Mouse (Mus musculus) neural tube, embryonic 15.5 days (tissue): ENCODE measurements at regions not wholly inside any gene's neighbourhood (a gene's known extent, or its start where the extent isn't known, plus 50 kb on each side); places are given as distances from the start of the nearest gene placed in this dataset.

ENCODE experiments used
- ATAC-seq: fragments of 200-750 bp; cut with Nextera tagmentation; 2 replicates; pipeline ENCODE4 v1.8.0; 2017; ENCODE audit warnings: mild to moderate bottlenecking, moderate TSS enrichment, moderate library complexity; ENCODE audit not compliant: low FRiP score
- H3K27ac ChIP-seq: fragments of 300-500 bp; sonication (generic); replicated peaks from 2 replicates; pipeline ENCODE4 v1.5.1; 2015; ENCODE audit warnings: mild to moderate bottlenecking, inconsistent platforms
- H3K27me3 ChIP-seq: fragments of 300-500 bp; sonication (generic); replicated peaks from 2 replicates; pipeline ENCODE4 v1.6.1; 2015; ENCODE audit warnings: inconsistent platforms
- H3K36me3 ChIP-seq: fragments of 300-500 bp; sonication (generic); 2 replicates; pipeline ENCODE4 v1.6.1; 2015; ENCODE audit warnings: inconsistent platforms
- H3K4me1 ChIP-seq: fragments of 300-500 bp; sonication (generic); 2 replicates; pipeline ENCODE4 v1.6.1; 2015; ENCODE audit warnings: inconsistent platforms
- H3K4me2 ChIP-seq: fragments of 300-500 bp; sonication (generic); 2 replicates; pipeline ENCODE4 v1.6.1; 2015; ENCODE audit warnings: inconsistent platforms, mild to moderate bottlenecking, moderate library complexity
- H3K4me3 ChIP-seq: fragments of 300-500 bp; sonication (generic); replicated peaks from 2 replicates; pipeline ENCODE4 v1.5.1; 2015; ENCODE audit warnings: mild to moderate bottlenecking, inconsistent platforms
- H3K9ac ChIP-seq: fragments of 300-500 bp; sonication (generic); replicated peaks from 2 replicates; pipeline ENCODE4 v1.6.1; 2015; ENCODE audit warnings: mild to moderate bottlenecking, inconsistent platforms
- H3K9me3 ChIP-seq: fragments of 300-500 bp; sonication (generic); replicated peaks from 2 replicates; pipeline ENCODE4 v1.6.1; 2016; ENCODE audit warnings: inconsistent platforms
- WGBS: fragments of 180-500 bp; shearing (Covaris S2); methylation state at CpG from one replicate; pipeline ENCODE4 v1.1.7; 2015; ENCODE audit warnings: mixed read lengths; 5-methylcytosine and 5-hydroxymethylcytosine counted together

- Histone ChIP-seq H3K4me2 (no peak overlapping the region), H3K4me3 (no peak overlapping the region), H3K27ac (no peak overlapping the region), H3K9me3 (no peaks in the 10 kb centered on the region), H3K4me1 (peaks cover 3% of the 10 kb centered on the region; the same call in 1 of the 2 replicates), H3K27me3 (0 out of 2 replicates have a peak, but pooled peaks cover 6% of the 10 kb centered on the region), H3K36me3 (no peaks in the 10 kb centered on the region), H3K9ac (no peak overlapping the region)
- ATAC-seq: no peak
- WGBS: 89% methylated on average over 3 of the region's 3 CpGs
These were observed 202.7 kb upstream of the A230072I06Rik start for GRCm38 (mm10) chr8:12075943-12076342.

GRCm38 (mm10) chr8:12076811-12077375 lies 201.7 kb upstream of the A230072I06Rik start:
- Histone ChIP-seq H3K27ac (no peak overlapping the region), H3K9me3 (no peaks in the 10 kb centered on the region), H3K36me3 (no peaks in the 10 kb centered on the region), H3K27me3 (0 out of 2 replicates have a peak, but pooled peaks cover 6% of the 10 kb centered on the region), H3K4me3 (no peak overlapping the region), H3K4me2 (no peak overlapping the region), H3K4me1 (peaks cover 3% of the 10 kb centered on the region; the same call in 1 of the 2 replicates), H3K9ac (no peak overlapping the region)
- no peak for ATAC-seq
- 72% methylated on average over 10 of the region's 10 CpGs for WGBS

GRCm38 (mm10) chr8:12077896-12078295 lies 200.7 kb upstream of the A230072I06Rik start:
- H3K27ac ChIP-seq: no peak overlapping the region
- peaks cover 3% of the 10 kb centered on the region; the same call in 1 of the 2 replicates for H3K4me1 ChIP-seq
- H3K4me3 ChIP-seq: no peak overlapping the region
- no peaks in the 10 kb centered on the region for H3K9me3 ChIP-seq
- H3K36me3 ChIP-seq: no peaks in the 10 kb centered on the region
- no peak overlapping the region for H3K9ac ChIP-seq
- WGBS: 84% methylated on average over 2 of the region's 2 CpGs
- ATAC-seq: no peak
- H3K4me2 ChIP-seq: no peak overlapping the region
- peaks cover 9% of the 10 kb centered on the region; the same call in 1 of the 2 replicates for H3K27me3 ChIP-seq

GRCm38 (mm10) chr8:12078679-12079566 lies 199.7 kb upstream of the A230072I06Rik start:
- WGBS: 44% methylated on average over 14 of the region's 14 CpGs
- peak; percentile 63; the same call in 1 of the 2 replicates for ATAC-seq
- H3K36me3 ChIP-seq: no peaks in the 10 kb centered on the region
- peaks cover 9% of the 10 kb centered on the region; the same call in 1 of the 2 replicates for H3K27me3 ChIP-seq
- peaks cover 3% of the 10 kb centered on the region; the same call in 1 of the 2 replicates for H3K4me1 ChIP-seq
- H3K9ac ChIP-seq: no peak overlapping the region
- H3K27ac ChIP-seq: no peak overlapping the region
- no peak overlapping the region for H3K4me2 ChIP-seq
- no peak overlapping the region for H3K4me3 ChIP-seq
- no peaks in the 10 kb centered on the region for H3K9me3 ChIP-seq

- 92% methylated on average over 5 of the region's 5 CpGs for WGBS
- H3K36me3 ChIP-seq: no peaks in the 10 kb centered on the region
- H3K9ac ChIP-seq: no peak overlapping the region
- H3K4me2 ChIP-seq: no peak overlapping the region
- no peaks in the 10 kb centered on the region for H3K9me3 ChIP-seq
- no peak overlapping the region for H3K27ac ChIP-seq
- no peak for ATAC-seq
- no peak overlapping the region for H3K4me3 ChIP-seq
- H3K4me1 ChIP-seq: peaks cover 3% of the 10 kb centered on the region; the same call in 1 of the 2 replicates
- peaks cover 9% of the 10 kb centered on the region; the same call in 1 of the 2 replicates for H3K27me3 ChIP-seq
These were observed 197.1 kb upstream of the A230072I06Rik start for GRCm38 (mm10) chr8:12081536-12081935.

GRCm38 (mm10) chr8:12087192-12087800 lies 191.3 kb upstream of the A230072I06Rik start:
- no peak for ATAC-seq
- WGBS: 59% methylated on average over 10 of the region's 10 CpGs
- H3K9ac ChIP-seq: no peak overlapping the region

GRCm38 (mm10) chr8:12100145-12100544 lies 178.5 kb upstream of the A230072I06Rik start:
- Histone ChIP-seq H3K4me1 (peaks cover 4% of the 10 kb centered on the region), H3K9me3 (no peaks in the 10 kb centered on the region), H3K9ac (no peak overlapping the region), H3K27me3 (0 out of 2 replicates have a peak, but pooled peaks cover 4% of the 10 kb centered on the region), H3K4me3 (no peak overlapping the region), H3K36me3 (no peaks in the 10 kb centered on the region), H3K27ac (no peak overlapping the region), H3K4me2 (no peak overlapping the region)
- no peak for ATAC-seq
- WGBS: 80% methylated on average over 8 of the region's 8 CpGs

More at GRCm38 (mm10) chr8:12087192-12087800, 191.3 kb upstream of the A230072I06Rik start:
- Histone ChIP-seq H3K27ac (no peak overlapping the region), H3K4me3 (no peak overlapping the region), H3K9me3 (no peaks in the 10 kb centered on the region), H3K4me1 (0 out of 2 replicates have a peak, but pooled peaks cover 3% of the 10 kb centered on the region), H3K36me3 (no peaks in the 10 kb centered on the region), H3K27me3 (peaks cover 5% of the 10 kb centered on the region; the same call in 1 of the 2 replicates), H3K4me2 (no peak overlapping the region)

GRCm38 (mm10) chr8:12103296-12103695 lies 175.3 kb upstream of the A230072I06Rik start:
- no peak for ATAC-seq
- peaks cover 9% of the 10 kb centered on the region for H3K4me1 ChIP-seq
- H3K27ac ChIP-seq: no peak overlapping the region
- no peaks in the 10 kb centered on the region for H3K9me3 ChIP-seq
- H3K36me3 ChIP-seq: no peaks in the 10 kb centered on the region
- 65% methylated on average over 4 of the region's 4 CpGs for WGBS
- no peak overlapping the region for H3K4me2 ChIP-seq
- H3K9ac ChIP-seq: no peak overlapping the region
- no peak overlapping the region for H3K4me3 ChIP-seq
- peaks cover 5% of the 10 kb centered on the region; the same call in 1 of the 2 replicates for H3K27me3 ChIP-seq

- Histone ChIP-seq H3K4me1 (peaks cover 9% of the 10 kb centered on the region), H3K27me3 (peaks cover 14% of the 10 kb centered on the region; the same call in 1 of the 2 replicates), H3K27ac (no peak overlapping the region), H3K36me3 (no peaks in the 10 kb centered on the region), H3K4me2 (0 out of 2 replicates have a peak overlapping the region, but pooled peaks have one; percentile 2), H3K9me3 (no peaks in the 10 kb centered on the region), H3K4me3 (no peak overlapping the region), H3K9ac (no peak overlapping the region)
- WGBS: 25% methylated on average over 15 of the region's 15 CpGs
- no peak for ATAC-seq
These were observed 173.3 kb upstream of the A230072I06Rik start for GRCm38 (mm10) chr8:12105106-12105901.

GRCm38 (mm10) chr8:12108578-12108977 lies 170.0 kb upstream of the A230072I06Rik start:
- H3K36me3 ChIP-seq: no peaks in the 10 kb centered on the region
- H3K9me3 ChIP-seq: no peaks in the 10 kb centered on the region
- no peak for ATAC-seq
- H3K4me1 ChIP-seq: peaks cover 15% of the 10 kb centered on the region
- H3K27ac ChIP-seq: no peak overlapping the region
- WGBS: 83% methylated on average over 5 of the region's 5 CpGs
- no peak overlapping the region for H3K9ac ChIP-seq
- no peak overlapping the region for H3K4me3 ChIP-seq
- H3K4me2 ChIP-seq: no peak overlapping the region
- peaks cover 20% of the 10 kb centered on the region; the same call in 1 of the 2 replicates for H3K27me3 ChIP-seq

- no peak overlapping the region for H3K4me3 ChIP-seq
- ATAC-seq: no peak
- H3K36me3 ChIP-seq: no peaks in the 10 kb centered on the region
- H3K27ac ChIP-seq: no peak overlapping the region
- no peak overlapping the region for H3K4me2 ChIP-seq
- 88% methylated on average over 10 of the region's 10 CpGs for WGBS
- H3K27me3 ChIP-seq: peaks cover 24% of the 10 kb centered on the region; the same call in 1 of the 2 replicates
- H3K9me3 ChIP-seq: no peaks in the 10 kb centered on the region
- peaks cover 6% of the 10 kb centered on the region for H3K4me1 ChIP-seq
- no peak overlapping the region for H3K9ac ChIP-seq
These were observed 167.0 kb upstream of the A230072I06Rik start for GRCm38 (mm10) chr8:12111626-12112025.
